Mouse (Mus musculus) small intestine, adult 2 months (tissue): Measurements from ENCODE around the gene Gas2l1. TPM values are rescaled to one million over a fixed set of nuclear protein-coding genes. Genes with fewer than 3 reads are reported as not detected.

Source experiments
- H3K27ac ChIP-seq: fragments of 200-500 bp; 2 replicates; pipeline ENCODE4 v1.5.1; 2012; ENCODE audit warnings: low read depth, low read length, control low read depth, inconsistent platforms; ENCODE audit not compliant: insufficient read depth
- H3K27me3 ChIP-seq: fragments of 200-500 bp; 2 replicates; pipeline ENCODE4 v1.6.1; 2012; ENCODE audit warnings: mild to moderate bottlenecking, moderate library complexity, low read length, inconsistent platforms; ENCODE audit not compliant: control insufficient read depth, insufficient read depth
- H3K36me3 ChIP-seq: fragments of 200-500 bp; 2 replicates; pipeline ENCODE4 v1.6.1; 2012; ENCODE audit warnings: mild to moderate bottlenecking, low read length, control low read depth, inconsistent platforms; ENCODE audit not compliant: control insufficient read depth, insufficient read depth
- H3K4me1 ChIP-seq: fragments of 200-500 bp; 2 replicates; pipeline ENCODE4 v1.6.1; 2012; ENCODE audit warnings: low read length, inconsistent platforms, mixed read lengths; ENCODE audit not compliant: control insufficient read depth, insufficient read depth, insufficient read length
- H3K4me3 ChIP-seq: fragments of 200-500 bp; 2 replicates; pipeline ENCODE4 v1.5.1; 2012; ENCODE audit warnings: low read depth, mild to moderate bottlenecking, control low read depth, inconsistent platforms, low read length, moderate library complexity
- CTCF ChIP-seq: fragments of 200-500 bp; IDR thresholded peaks from 2 replicates; pipeline ENCODE4 v1.5.1; 2012; ENCODE audit warnings: low read depth, mild to moderate bottlenecking, control low read depth, inconsistent platforms, low read length, moderate library complexity, mixed read lengths; ENCODE audit not compliant: insufficient replicate concordance, insufficient read length; ENCODE audit errors: extremely low read depth
- POLR2A ChIP-seq: fragments of 200-500 bp; IDR thresholded peaks from 2 replicates; pipeline ENCODE4 v1.6.1; 2012; ENCODE audit warnings: low read depth, mild to moderate bottlenecking, control low read depth, inconsistent platforms, low read length, moderate library complexity
- WGBS: fragments of 180-500 bp; shearing (Covaris S2); methylation state at CpG from one replicate; pipeline ENCODE4 v1.1.7; 2018; 5-methylcytosine and 5-hydroxymethylcytosine counted together
- polyA plus RNA-seq: library from polyadenylated mRNA; depleted of rRNA; stranded (reverse); fragments of >200 nt; gene quantifications from 2 replicates; pipeline ENCODE4 v1.2.3, GENCODE M21; 2012

Gene Gas2l1
- polyA plus RNA-seq, 1 experiment: 123 TPM

DNA sequence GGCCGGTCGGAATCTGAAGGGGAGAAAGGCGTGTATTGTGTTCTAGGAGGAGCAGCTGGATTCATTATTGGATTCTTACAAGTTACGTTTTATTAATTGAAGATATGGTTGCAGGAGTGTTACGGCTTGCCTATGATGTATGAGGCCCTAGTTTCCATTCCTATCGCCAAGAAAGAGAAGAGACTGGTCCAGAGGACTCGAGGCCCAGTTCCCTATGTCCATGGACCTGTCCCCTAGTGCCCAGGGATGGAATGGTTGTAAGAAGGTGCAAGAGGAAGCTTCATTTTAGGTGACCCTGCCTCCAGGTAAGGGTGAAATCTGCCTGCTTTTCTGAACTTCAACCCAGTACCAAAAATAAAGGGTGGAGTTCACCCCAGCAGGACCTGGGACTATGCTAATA lies 35.2 kb upstream of the Gas2l1 start:
- no peak for TF ChIP-seq POLR2A
- TF ChIP-seq CTCF: no peak
- Histone ChIP-seq H3K4me1 (peaks cover 8% of the 10 kb centered on the region; the same call in 1 of the 2 replicates), H3K36me3 (peaks cover 8% of the 10 kb centered on the region; the same call in 1 of the 2 replicates), H3K4me3 (peak overlapping the region; percentile 92), H3K27me3 (no peaks in the 10 kb centered on the region), H3K27ac (peak overlapping the region; percentile 69)
- under 1% methylated on average over 7 of the region's 7 CpGs for WGBS

DNA sequence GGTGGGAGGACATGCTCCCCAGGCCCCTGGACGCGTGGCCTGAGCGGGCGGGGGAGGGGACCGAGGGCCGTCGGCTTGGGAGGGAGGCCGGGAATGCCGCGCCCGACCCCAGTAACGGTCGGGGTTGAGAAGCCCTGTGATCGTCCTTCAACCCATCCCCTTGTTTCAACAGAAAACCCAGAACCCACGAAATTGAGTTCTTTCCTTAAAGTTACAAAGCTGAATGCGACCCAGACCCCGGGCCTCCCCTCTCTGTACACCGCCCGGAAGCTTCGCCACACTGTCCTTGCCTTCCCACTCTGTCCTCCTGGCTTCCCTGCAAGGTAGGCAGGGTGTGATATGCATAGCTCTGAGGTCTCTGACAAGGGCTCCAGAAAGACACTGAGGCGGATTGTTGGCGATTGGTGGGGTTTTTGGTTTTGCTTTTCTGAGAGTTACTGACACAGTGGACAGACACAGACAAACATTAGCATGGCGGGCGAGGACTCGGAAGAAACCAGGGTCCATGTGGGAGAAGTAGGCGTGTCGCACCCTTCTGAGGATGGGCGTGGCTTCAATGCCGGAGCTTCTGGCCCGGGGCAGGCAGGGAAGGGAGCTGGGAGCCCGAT lies 34.6 kb upstream of the Gas2l1 start:
- Histone ChIP-seq H3K36me3 (peaks cover 6% of the 10 kb centered on the region; the same call in 1 of the 2 replicates), H3K27me3 (no peaks in the 10 kb centered on the region), H3K27ac (peak overlapping the region; percentile 69), H3K4me3 (peak overlapping the region; percentile 92), H3K4me1 (peaks cover 8% of the 10 kb centered on the region; the same call in 1 of the 2 replicates)
- under 1% methylated on average over 31 of the region's 31 CpGs for WGBS
- TF ChIP-seq POLR2A (peak; percentile 79), CTCF (no peak)

DNA sequence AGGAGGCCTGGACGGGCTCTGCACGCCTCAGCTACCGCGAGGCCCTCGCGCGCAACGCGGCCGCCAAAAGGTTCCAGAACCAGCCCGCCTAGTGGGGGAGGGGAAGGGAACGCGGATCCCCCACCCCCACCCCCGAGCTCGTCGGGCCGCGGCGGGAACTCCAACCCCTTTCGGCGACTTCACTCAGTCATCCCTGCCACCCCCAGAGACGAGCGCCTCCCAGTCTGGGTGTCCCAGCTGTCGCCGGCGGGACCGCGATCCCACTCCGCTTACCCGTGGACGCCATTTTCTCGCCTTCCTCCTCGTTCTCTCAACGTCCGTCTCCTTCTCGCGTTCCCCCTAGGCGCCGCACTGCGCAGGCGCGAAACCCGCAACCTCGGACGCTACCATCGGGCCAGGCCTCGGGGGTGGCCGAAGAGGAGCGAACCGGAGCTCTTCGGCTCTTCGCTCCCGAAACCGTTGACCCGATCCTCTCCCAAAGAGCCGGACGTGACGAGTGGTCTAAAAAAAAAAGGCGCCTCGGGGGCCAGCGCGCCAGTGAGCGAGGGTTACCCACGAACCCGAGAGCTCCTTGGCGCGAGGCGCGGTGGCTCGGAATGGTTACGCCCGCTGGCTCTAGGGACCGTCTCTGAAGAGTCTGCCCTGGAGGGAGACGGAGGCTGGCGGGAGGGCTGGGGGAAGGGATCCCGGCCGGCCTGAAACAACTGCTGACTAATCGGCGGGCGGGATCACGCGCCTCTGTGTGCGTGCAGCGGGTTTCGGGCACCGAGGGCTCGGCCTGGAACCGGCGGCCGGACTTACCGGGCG lies 33.8 kb upstream of the Gas2l1 start, which contains the start of the genes Rhbdd3 and Ewsr1:
Rhbdd3 (plus strand) TSS at position 191 of the 807 bp plus-strand sequence.
Ewsr1 (minus strand) TSS at position 531 of the 807 bp plus-strand sequence.
- TF ChIP-seq CTCF (no peak), POLR2A (peak; percentile 73)
- under 1% methylated on average over 92 of the region's 92 CpGs for WGBS

DNA sequence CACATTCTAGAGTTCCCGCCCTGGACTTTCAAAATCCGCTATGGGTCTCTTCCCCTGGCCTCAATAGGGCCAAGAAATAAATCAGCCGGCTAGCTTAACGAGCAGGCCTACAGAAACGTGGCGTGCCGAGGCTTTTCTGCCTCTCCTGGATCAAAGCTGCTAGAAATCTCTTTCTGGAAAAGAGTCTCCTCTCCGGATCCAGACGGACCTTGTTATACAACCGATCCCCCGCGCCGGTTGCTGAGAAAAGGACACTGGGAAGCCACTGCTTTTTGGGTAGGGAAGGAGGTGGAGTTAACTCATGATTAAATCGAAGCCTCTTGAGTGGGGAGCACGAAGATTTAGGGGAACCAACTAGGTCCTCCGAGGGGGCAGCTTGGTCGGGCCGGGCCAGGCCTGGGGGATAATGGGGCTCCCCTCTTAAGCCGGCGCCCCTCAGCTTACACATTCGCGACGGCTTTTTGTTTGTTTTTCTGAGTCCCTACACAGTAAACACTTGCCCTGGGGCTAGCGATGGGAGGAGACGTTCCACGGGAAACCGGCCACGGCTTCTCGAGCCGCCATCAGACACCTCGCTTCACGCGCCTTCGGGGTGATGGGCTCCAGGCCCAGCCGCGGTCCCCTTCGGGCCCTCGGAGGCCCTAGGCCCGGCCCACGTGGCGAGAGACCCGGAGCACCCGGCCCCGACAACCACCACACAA lies 33.1 kb upstream of the Gas2l1 start:
- TF ChIP-seq POLR2A (peak; percentile 35; the same call in 1 of the 2 replicates), CTCF (no peak)
- H3K27me3 ChIP-seq: no peaks in the 10 kb centered on the region
- no peaks in the 10 kb centered on the region for H3K36me3 ChIP-seq
- peak overlapping the region; percentile 92 for H3K4me3 ChIP-seq
- peaks cover 8% of the 10 kb centered on the region; the same call in 1 of the 2 replicates for H3K4me1 ChIP-seq
- H3K27ac ChIP-seq: peak overlapping the region; percentile 93
- WGBS: under 1% methylated on average over 44 of the region's 44 CpGs

More for the DNA sequence above, 33.8 kb upstream of the Gas2l1 start, which contains the start of the genes Rhbdd3 and Ewsr1:
- Histone ChIP-seq H3K27ac (peak within 1 kb of the TSS; percentile 93), H3K27me3 (no peaks in the 10 kb centered on the region), H3K36me3 (0 out of 2 replicates have a peak, but pooled peaks cover under 1% of the 10 kb centered on the region), H3K4me3 (peak within 1 kb of the TSS; percentile 92), H3K4me1 (peaks cover 8% of the 10 kb centered on the region; the same call in 1 of the 2 replicates)

DNA sequence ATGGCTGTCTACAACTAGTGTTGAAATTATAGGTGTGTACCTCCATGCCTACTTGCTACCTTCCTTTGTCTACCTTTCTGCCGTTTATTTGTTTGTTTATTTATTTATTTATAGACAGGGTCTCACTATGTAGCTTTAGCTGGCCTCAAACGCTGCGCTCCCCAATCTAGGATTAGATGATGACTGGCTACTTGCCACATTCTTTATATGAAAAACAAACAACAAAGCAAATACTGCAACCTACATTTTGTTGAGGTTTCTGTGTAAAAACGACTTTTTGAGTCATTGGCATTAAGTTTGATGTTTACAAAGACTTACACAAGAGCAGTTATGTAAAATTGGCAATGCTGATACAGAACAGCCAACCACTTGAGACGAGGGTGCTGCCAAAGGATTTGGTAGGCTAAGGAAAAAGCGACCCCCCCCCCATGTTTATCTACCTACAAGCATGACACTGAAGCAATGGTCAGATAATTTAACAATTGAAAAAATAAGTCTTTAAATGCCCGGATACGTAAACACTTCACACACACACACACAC lies 31.4 kb upstream of the Gas2l1 start:
- Histone ChIP-seq H3K27ac (no peak overlapping the region), H3K36me3 (peaks cover 10% of the 10 kb centered on the region), H3K4me3 (no peak overlapping the region), H3K27me3 (no peaks in the 10 kb centered on the region), H3K4me1 (peaks cover 8% of the 10 kb centered on the region; the same call in 1 of the 2 replicates)
- WGBS: 16% methylated on average over 8 of the region's 8 CpGs
- TF ChIP-seq CTCF (no peak), POLR2A (no peak)

DNA sequence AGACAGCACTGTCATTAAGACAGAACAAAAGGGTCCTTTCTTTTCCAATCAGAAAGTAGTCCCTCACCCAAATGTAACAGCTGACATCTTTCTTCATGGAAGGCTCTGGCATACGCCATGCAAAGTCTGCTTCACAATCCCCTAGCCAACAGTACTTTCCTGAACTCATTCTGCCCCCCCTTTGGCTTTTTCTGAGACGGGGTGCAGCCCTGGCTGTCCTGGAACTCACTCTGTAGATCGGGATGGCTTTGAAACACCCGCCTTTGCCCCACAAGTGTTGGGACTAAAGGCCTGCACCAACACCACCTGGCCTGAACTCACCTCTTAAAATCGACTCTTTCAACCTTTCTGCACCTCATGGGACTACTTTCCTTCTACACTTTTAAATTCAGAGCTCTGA lies 30.8 kb upstream of the Gas2l1 start:
- H3K36me3 ChIP-seq: peaks cover 15% of the 10 kb centered on the region
- no peak overlapping the region for H3K27ac ChIP-seq
- peaks cover 6% of the 10 kb centered on the region; the same call in 1 of the 2 replicates for H3K4me1 ChIP-seq
- 27% methylated on average over 5 of the region's 5 CpGs for WGBS
- H3K4me3 ChIP-seq: no peak overlapping the region
- no peaks in the 10 kb centered on the region for H3K27me3 ChIP-seq
- no peak for TF ChIP-seq POLR2A
- TF ChIP-seq CTCF: no peak
